Mouse (Mus musculus) embryonic stem cell, embryonic (primary cell): ENCODE results near the gene Celf2.

Source experiments
- CTCF ChIA-PET, 4 experiments: fragments of 300-600 bp in 2 of 4; fragments of 350-600 bp in 2 of 4; sonication (Branson Sonifier 250); formaldehyde crosslinking; loops; one replicate each; lab custom pipeline; 2022; ENCODE audit warnings: inconsistent platforms in 2 of 4; lab: Charles Lee
- POLR2A ChIA-PET, 4 experiments: fragments of 300-600 bp in 2 of 4; fragments of 350-600 bp in 2 of 4; sonication (Branson Sonifier 250); formaldehyde crosslinking; loops; one replicate each; lab custom pipeline; 2022; ENCODE audit warnings: antibody characterized with exemption in 4 of 4, inconsistent platforms in 1 of 4; lab: Charles Lee

Gene Celf2

DNA sequence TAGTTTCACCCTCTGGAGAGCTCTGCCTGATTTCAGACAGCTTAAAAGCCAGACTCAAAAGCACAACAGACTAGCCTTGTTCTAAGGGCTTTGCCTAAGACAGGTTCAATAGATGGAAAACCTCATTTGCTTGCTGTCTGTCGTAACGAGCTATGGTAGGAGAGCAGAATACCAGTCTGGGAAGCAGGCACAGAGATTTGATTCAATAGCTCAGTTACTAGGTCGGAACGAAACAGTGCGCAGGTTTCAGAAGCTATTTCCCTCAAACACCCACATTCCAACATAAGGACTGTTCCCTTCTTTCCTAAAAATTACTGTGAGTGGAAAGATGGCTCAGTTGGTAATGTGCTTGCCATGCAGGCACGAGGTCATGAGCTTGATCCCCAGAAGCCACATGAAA is 441.1 kb downstream of the Celf2 start:
- ChIA-PET POLR2A (no interaction called here), CTCF (no interaction called here)

DNA sequence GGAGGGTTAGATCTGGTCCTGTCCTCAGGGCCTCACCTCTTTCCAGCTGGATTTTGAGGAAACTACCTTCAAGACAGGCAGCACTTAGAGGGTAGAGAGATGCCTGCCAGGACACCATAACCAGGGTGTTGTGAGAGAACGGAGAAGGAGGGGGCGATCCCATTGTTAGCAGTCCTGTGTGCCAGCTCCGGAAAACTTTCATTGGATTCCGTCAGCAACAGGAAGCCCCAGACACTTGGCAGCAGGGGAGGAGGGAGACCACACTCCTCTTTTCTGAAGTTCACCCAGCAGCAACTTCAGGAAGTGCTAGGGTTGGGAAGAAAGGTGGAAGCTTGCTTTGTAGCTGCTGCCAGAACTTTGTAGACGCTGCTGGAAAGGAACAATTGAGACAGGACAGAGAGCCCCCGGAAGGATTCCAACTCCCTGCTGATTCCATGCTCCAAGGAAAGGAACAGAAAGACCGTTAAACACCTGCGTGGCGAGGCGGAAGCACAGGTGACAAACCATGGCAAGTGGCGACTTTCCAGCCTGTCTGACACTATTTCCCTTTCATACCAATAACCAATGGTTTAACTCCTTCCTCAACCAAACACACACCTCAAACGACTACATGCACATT is 445.7 kb downstream of the Celf2 start:
- ChIA-PET POLR2A (no interaction called here), CTCF (interaction anchor here in 1 of 4 experiments (0.6 kb wide), 1 partner anchor 599 kb away, joined by 3 read pairs; no protein-coding TSS in a partner anchor)

DNA sequence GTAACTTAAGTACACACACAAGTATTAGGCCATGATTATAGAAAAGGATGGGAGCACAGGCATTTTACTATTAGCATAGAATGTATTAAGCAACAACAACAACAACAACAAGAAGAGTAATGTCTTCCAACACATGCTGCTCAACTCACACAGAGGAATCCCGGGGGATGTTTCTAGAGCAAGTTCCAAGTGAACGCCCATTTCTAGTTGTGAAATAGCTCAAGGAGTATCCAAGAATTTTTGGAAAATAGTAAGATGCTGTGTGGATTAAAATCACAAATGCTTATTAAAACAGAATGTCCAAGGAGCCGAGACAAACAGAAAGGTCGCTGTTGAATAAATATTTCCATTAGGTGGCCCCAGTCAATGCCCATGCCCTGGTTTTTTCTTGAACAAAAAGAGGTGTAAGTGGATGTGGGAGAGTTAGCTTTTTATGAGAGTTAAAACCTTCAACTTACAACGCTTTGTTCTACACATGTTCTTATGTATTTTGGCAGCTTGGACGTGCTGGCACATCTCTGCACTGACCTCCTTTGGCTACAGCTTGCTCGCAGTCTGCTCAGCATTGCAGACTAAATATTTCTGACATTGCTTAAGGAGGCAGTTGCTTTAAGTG is 448.8 kb downstream of the Celf2 start:
- CTCF ChIA-PET, result no interaction called here
- POLR2A ChIA-PET, result no interaction called here

- ChIA-PET CTCF (no interaction called here), POLR2A (no interaction called here)
Measured at GRCm38 (mm10) chr2:7056401-7056800, 453.0 kb downstream of the Celf2 start.

- ChIA-PET POLR2A (no interaction called here), CTCF (no interaction called here)
Measured at GRCm38 (mm10) chr2:7055958-7056357, 453.4 kb downstream of the Celf2 start.

GRCm38 (mm10) chr2:7051090-7051489 is 458.3 kb downstream of the Celf2 start:
- POLR2A ChIA-PET, result no interaction called here
- CTCF ChIA-PET, result no interaction called here

DNA sequence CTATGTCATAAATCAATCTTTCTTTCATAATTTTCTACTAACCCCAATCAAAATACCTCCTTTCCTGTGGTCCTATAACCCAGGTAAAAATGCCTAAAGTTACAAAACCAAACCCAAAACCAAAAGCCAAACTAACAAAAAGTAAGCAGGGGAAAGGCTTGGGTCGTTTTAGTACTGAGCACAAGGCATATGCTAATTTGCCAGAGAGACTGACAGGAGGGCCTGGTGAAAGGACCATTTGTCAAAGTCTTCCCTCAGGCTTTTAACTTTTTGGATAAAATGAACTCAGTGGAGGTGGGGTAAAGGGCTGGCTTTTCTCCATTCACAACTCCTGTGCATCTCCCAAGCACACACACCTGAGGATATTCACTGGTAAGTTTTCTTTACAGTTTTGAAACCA is 463.2 kb downstream of the Celf2 start:
- ChIA-PET CTCF (interaction anchor here in 1 of 4 experiments (0.7 kb wide), 1 partner anchor 129 kb away, joined by 10 read pairs; no protein-coding TSS in a partner anchor), POLR2A (interaction anchor here in 1 of 4 experiments (0.7 kb wide), 1 partner anchor 142 kb away, joined by 3 read pairs; no protein-coding TSS in a partner anchor)

DNA sequence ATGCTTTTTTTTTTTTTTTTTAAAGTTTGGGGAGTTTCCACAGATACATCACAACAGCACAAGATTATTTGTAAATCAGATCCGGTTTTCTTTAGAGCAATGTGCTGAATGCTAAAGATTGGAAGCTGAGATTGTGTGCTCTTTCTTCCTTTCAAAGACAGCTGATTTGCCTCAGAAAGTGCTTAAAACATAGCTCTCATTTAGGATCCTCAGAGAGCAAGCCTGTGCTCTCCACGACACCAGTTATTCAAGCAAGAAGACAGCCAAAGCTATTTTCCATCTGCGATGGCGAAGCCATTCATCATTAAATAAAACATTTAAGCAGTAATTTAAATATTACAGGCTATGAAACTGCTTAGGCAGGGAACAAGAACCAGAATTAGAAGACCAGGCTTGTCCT is 463.8 kb downstream of the Celf2 start:
- CTCF ChIA-PET, result interaction anchor here in 1 of 4 experiments (0.7 kb wide), 1 partner anchor 130 kb away, joined by 10 read pairs; no protein-coding TSS in a partner anchor
- POLR2A ChIA-PET, result interaction anchor here in 1 of 4 experiments (0.5 kb wide), 1 partner anchor 136 kb away, joined by 6 read pairs; no protein-coding TSS in a partner anchor

DNA sequence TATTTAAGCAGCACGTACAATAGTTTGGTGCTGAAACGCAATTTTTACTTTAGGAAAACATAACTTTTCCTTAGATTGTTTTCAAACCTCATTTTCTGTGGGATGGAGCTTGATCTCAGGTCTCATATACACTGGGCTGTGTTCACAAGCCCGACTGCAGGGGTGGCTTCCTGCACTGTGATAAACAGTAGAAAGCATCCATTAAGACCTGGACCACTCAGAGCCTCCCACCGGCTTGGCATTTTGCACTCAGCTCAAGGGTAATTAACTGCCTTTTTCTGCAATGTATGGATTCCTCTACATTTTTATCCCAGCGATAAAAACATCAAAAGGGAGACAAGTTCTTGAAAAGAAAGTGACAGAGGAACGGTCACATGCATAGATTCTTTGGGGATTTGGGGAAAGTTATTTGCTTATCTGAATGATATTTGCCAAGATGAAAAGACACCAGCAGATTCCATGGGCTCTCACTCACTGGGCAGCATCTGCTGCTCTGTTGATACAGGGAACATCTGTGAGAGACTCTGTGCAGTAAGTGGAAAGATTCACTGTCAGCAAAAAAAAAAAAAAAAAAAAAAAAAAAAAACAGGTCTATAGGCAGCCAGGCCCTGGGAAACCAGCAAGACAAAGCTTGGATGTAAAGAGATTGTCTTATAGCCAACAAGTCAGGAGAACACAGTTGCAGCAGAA is 465.4 kb downstream of the Celf2 start:
- ChIA-PET CTCF (interaction anchor here in 1 of 4 experiments (0.6 kb wide), 1 partner anchor 850 kb away, joined by 3 read pairs; no protein-coding TSS in a partner anchor), POLR2A (no interaction called here)

GRCm38 (mm10) chr2:7040940-7041339 is 468.4 kb downstream of the Celf2 start:
- CTCF ChIA-PET, result no interaction called here
- POLR2A ChIA-PET, result no interaction called here

- ChIA-PET POLR2A (no interaction called here), CTCF (no interaction called here)
Measured at GRCm38 (mm10) chr2:7038991-7039390, 470.4 kb downstream of the Celf2 start.

GRCm38 (mm10) chr2:7031389-7031788 is 478.0 kb downstream of the Celf2 start:
- POLR2A ChIA-PET, result no interaction called here
- CTCF ChIA-PET, result no interaction called here

- ChIA-PET CTCF (no interaction called here), POLR2A (interaction anchor here in 1 of 4 experiments (0.7 kb wide), 1 partner anchor 885 kb away, joined by 3 read pairs; no protein-coding TSS in a partner anchor)
Measured at GRCm38 (mm10) chr2:7026737-7027136, 482.6 kb downstream of the Celf2 start.

DNA sequence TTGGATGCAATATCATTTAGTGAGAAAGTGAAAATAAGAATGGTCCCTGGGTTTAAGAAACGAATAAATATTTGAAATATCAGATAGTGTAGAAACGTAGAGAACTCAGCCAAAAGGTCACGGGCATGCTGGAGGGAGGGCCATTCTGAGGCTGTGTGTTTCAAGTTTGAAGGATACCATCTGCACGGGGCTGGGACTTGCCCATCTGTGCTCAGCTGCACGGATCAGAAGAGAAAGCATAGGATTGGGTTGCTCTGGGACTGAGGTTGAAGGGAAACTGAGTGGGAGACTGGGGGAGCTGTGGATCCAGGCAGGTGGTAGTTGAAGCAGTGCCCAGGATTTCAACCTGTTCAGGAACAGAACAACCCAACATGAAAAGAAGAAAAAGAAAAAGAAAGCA is 483.8 kb downstream of the Celf2 start:
- CTCF ChIA-PET, result no interaction called here
- POLR2A ChIA-PET, result no interaction called here

GRCm38 (mm10) chr2:7022184-7022583 is 487.2 kb downstream of the Celf2 start:
- CTCF ChIA-PET, result no interaction called here

DNA sequence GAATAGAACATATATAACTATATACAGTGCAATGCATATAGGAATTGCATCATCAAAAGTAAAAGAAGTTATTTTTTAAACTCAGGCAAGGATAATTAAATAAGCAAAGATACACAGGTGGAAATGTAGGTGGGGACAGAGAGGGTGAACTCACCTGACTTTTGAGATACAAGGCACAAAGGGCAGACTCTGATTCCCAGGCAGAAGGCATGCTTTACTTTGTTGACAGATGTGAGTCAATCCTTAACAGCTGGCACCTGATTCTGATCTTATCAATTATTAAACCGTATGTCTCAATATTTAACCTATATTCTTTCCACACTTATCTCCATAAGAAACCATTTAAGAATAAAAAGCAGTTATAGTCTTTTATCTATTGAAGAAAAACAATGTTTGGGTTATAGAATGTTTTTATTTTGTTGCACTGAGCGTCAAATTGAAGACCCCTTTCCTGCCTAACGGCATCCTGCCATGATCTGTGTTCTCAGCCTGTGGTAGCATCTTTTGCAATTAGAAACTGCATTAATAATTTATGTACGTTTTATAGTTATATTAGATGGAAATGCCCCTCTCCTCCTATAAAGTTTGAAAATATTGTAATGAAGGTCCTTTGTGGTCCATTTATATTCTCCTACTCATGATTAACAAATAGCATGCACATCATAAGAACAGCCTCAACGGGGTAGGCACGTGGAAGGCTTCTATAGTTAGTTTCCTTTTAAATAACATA is 491.8 kb downstream of the Celf2 start:
- ChIA-PET POLR2A (no interaction called here), CTCF (no interaction called here)

More at GRCm38 (mm10) chr2:7022184-7022583, 487.2 kb downstream of the Celf2 start:
- POLR2A ChIA-PET, result no interaction called here

GRCm38 (mm10) chr2:7013126-7013525 is 496.2 kb downstream of the Celf2 start:
- ChIA-PET CTCF (interaction anchor here in 2 of 4 experiments (0.7 kb wide), 2 partner anchors 13 to 549 kb away, joined by 3 to 5 read pairs; no protein-coding TSS in a partner anchor), POLR2A (interaction anchor here in 1 of 4 experiments (1.2 kb wide), 1 partner anchor 147 kb away, joined by 3 read pairs; no protein-coding TSS in a partner anchor)

- ChIA-PET CTCF (no interaction called here), POLR2A (no interaction called here)
Measured at GRCm38 (mm10) chr2:7006816-7007215, 502.5 kb downstream of the Celf2 start.

DNA sequence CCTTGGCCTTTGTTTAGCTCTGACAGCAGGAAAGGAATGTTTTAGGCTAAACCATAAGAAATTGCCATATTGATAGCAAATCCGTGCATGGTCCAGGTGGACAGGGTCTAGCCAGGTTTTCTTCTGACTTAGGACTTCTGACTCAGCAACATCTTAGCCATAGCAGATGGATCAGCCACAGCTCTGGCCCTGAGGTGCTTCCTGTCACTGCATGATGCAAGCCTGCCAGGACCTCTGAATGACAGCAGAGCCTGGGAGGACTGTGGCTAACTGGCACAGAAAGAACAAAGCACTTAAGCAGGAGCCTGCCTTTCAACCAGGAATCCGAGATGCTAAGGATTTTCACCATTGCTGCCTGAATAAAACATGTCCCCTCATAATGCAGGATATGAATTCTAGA is 507.4 kb downstream of the Celf2 start:
- POLR2A ChIA-PET, result no interaction called here
- CTCF ChIA-PET, result no interaction called here
